Mouse (Mus musculus): ENCODE data around the gene Etfrf1.
A peak's percentile ranks its signal among the peaks of the same experiment; 100 is the strongest.

The Etfrf1 gene

GRCm38 (mm10) chr6:145210816-145211338, at the start of gene Etfrf1, which contains the start of gene Casc1:
Etfrf1 (plus strand) TSS chr6:145211134.
Casc1 (minus strand) TSS chr6:145211005.
- peak; percentile 100 for DNase-seq (ENCODE audit: low spot score)

- DNase-seq (ENCODE audit: low spot score), result no peak
These were observed 38.9 kb upstream of the Etfrf1 start for GRCm38 (mm10) chr6:145171892-145172606.

DNA sequence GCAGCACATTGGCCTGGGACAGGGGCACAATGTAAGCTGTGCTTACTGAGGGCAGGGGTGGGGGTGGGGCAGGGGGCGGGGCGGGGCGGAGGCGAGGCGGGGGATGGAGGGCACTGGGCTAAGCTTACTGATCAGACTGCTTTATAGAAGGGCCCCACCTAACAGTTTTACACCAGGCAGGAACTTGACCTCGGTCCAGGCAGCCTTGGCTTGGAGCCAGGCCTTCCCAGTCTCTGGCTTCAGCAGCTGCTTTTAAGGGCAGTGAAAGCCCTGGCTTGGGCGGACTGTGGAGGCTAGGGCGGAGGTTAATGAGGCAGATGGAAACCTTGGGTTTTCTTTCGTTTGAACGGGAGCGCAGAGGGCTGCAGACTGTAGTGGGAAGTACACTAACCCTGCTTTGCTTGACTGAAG, 37.1 kb upstream of the Etfrf1 start:
- DNase-seq (ENCODE audit: low spot score), result peak; percentile 77

GRCm38 (mm10) chr6:145175571-145175981, 35.4 kb upstream of the Etfrf1 start:
- no peak for DNase-seq (ENCODE audit: low spot score)

DNA sequence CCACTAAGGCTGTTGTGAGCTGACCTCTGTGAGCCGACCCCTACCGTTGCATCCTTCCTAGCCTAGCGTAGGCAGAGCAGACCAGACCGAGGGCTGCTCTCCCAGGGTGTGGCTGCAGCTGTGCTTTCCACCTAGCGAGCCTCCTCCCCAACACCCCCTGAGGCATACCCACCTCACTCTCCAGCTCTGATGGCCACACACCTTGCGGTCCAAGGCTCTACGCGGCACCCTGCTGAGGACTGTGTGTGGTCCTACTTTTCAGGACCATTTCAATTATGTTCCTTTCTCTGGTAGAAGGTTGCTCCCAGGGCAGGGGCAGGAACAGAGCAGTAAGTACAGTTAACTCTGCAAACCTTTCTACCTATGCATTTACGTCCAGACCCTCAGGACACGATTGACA, 34.5 kb upstream of the Etfrf1 start:
- no peak for DNase-seq (ENCODE audit: low spot score)

GRCm38 (mm10) chr6:145179665-145180064, 31.3 kb upstream of the Etfrf1 start:
- DNase-seq (ENCODE audit: low spot score), result peak; percentile 83

- no peak for DNase-seq (ENCODE audit: low spot score)
These were observed 28.9 kb upstream of the Etfrf1 start for GRCm38 (mm10) chr6:145182044-145182443.

GRCm38 (mm10) chr6:145186096-145186495, 24.8 kb upstream of the Etfrf1 start:
- no peak for DNase-seq (ENCODE audit: low spot score)

GRCm38 (mm10) chr6:145187093-145188088, 23.5 kb upstream of the Etfrf1 start:
- peak; percentile 35 for DNase-seq (ENCODE audit: low spot score)

DNA sequence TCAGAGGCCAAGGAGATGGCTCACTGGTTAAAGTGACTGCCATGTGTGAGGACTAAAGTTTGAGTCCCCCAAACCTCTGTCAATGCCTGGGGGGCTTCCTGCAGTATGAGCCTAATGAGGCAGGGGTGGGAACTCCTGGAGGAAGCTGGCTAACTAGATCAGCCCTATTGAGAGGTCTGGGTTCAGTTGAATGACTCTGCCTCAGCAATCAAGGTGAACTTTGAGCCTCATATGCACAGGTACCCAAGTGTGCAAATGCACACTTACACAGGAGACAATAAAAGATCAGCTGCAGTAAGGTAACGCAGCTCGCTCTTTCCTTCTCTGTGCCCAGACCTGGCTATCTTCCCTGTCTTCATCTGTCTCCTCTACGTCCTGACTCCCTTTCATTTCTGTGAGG, 17.9 kb upstream of the Etfrf1 start:
- no peak for DNase-seq (ENCODE audit: low spot score)

- no peak for DNase-seq (ENCODE audit: low spot score)
These were observed 17.5 kb upstream of the Etfrf1 start for GRCm38 (mm10) chr6:145193446-145193845.

GRCm38 (mm10) chr6:145197949-145198686, 12.8 kb upstream of the Etfrf1 start:
- DNase-seq (ENCODE audit: low spot score), result no peak

- DNase-seq (ENCODE audit: low spot score), result no peak
These were observed 8.4 kb upstream of the Etfrf1 start for GRCm38 (mm10) chr6:145202432-145203125.

DNA sequence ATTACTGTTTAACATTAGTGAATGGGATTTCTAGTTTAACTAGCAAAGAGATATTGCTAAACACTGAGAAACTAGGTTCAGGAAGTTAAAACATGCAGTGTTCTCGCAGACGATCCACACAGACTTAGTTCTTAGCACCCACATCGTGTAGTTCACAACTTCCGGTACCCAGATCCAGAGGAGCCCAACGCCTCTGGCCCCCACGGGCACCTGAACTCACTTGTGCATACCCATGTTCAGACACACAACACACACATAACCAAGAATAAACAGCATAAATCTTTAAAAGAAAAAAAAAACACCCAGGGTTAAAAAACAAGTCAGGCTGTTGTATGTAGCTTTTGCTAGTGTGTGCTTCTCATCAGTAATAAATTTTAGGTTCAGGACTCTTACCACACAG, 6.5 kb upstream of the Etfrf1 start:
- no peak for DNase-seq (ENCODE audit: low spot score)

DNA sequence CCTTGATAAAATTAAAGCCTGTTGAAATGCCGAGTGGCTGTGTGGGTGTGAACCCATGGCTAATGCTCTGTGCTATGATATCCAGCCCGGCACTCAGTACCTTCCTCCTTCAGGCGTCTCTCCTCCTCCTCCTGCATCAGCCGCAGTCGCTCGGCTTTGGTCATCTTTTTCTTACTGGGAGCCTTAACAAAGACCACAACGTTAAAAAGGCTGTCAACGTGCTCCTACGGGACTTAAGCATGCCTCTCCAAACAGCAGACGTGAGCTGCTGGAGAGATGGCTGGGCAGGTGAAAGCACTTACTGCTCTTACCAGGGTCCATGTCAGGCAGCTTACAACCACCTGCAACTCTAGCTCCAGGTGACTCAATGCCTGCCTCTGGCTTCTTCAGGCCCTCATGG, 5.8 kb upstream of the Etfrf1 start:
- DNase-seq (ENCODE audit: low spot score), result no peak

DNA sequence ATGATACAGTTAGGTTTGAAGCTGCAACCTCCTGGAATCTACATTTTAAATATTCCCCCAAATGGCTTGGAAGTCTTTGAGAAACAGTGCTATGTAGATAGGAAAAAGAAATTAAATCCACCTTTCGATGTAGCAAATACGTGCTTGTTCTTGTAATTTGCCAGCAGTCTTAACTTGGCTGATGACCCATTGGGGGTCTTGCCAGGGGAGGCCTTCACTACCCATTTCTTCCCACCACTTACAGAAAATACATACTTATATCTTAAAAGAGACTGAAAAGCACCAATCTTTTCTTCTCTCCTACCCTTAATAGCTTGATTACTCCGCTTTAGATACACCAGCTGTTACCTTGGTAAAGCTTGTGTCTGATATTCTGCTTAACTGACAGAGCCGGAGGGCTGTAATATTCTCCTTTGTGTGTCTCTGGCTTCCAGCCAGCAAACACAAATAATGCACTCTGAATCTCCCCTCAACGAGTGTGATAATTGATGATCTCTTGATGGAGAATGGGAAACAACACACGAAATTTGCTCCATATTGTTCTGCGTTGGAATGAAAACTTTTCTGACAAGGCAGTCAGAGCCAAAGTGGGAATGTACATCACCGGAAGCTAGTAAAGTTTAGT, 766 bp upstream of the Etfrf1 start:
- no peak for DNase-seq (ENCODE audit: low spot score)

DNA sequence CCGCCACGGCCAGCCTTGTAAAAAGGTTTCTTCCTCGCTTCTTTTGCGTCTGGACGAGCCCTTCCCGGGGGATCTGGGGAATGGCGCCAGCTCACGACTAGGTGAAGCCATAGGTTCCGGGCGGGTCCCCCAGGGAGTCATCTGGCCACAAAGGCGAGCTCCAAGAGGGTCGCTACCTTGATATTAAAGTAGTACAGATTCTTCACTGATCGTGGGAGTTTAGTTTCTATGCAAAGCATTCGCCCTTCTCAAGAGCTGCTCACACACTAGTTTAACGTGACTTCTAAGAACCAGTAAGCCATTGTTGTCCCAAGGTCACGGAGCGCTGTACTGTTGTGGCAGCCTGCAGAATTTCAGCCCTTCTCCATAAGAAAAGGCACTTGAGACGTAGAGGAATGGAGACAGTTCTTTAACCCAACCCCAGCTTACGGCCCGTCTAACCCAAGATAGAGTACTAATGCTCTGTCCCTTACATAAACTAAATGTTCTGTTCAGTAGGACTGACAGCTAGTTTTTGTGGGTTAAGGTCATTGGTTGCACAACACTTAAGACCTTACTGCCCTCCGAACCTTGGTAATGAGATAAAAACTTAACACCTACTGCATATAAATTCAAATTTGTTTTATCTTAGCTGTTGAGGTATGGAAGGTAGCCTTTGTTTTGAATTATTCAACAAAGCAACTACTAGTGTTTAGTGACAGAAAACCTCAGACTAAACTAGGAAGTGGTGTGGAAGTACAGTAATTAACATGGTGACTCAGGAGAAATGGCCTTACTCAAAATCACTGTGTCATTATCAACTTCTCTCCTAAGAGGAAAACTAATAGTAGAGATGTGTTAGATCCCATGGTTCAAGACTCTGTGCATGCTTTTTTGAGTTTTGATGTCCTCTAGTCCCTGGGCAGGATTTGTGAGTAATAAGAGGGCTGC, 707 bp downstream of the Etfrf1 start:
- peak; percentile 70 for DNase-seq (ENCODE audit: low spot score)

DNA sequence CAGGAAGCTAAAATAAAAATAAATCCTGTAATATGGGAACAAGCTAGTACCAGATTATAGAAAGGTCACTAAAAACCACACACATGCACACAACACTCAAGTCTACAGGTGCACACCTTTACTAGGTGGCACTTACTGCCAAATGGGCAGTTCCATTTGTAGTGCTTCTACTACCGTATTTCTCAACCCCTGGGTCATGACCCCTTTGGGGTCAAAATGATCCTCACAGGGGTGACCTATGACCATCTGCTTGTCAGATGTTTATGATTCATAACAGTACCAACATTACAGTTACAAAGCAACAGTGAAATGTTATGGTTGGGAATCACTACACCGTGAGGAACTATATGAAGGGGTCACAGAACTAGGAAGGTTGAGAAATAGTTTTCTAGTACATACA, 3.0 kb downstream of the Etfrf1 start:
- DNase-seq (ENCODE audit: low spot score), result no peak

DNA sequence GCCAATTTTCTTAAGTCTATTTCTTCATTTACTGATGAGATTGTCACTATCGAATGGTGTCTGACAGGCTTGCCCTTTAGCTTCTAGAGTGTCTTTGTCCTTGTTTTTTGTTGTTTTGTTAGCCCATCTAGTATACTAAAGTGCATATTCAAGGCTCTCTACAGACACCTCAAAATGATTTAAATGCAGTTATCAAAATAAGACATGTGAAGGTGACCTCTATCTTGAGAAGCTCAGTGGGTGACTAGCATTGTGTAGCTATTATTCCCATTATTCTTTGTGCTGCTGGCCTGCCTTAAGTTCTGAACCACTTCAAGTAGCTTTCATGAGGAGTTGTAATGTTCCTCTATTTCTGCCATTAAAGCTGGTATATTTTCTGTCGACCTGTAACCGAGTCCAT, 4.9 kb downstream of the Etfrf1 start:
- DNase-seq (ENCODE audit: low spot score), result no peak

DNA sequence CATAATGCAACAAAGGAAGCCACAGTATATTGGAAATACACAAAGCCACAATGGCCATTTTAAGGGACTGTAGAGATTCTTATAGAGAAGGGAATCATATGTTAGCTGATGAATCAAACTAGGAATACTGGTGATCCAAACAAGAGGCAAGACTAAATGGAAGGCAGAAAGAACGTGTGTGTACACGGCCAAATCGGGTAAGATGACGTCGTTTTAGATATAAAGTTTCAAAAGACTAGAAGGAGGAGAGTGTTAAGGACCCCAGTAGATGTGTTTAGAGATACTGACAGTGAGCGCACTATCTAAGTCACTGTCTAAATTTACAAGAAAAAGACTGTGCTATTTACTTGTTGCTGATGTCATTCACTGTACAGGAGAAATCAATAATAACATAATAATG, 13.3 kb downstream of the Etfrf1 start:
- no peak for DNase-seq (ENCODE audit: low spot score)
